Mouse (Mus musculus): Measurements from ENCODE around the gene Tgfb1i1.

Gene Tgfb1i1

GRCm38 (mm10) chr7:128244410-128245025 is 2.1 kb upstream of the Tgfb1i1 start:
- DNase-seq (ENCODE audit: low read depth) = no peak

GRCm38 (mm10) chr7:128245547-128245946 is 1.1 kb upstream of the Tgfb1i1 start:
- no peak for DNase-seq (ENCODE audit: low read depth)

- DNase-seq (ENCODE audit: low read depth) = peak; percentile 69
These were observed 831 bp downstream of the Tgfb1i1 start for GRCm38 (mm10) chr7:128247443-128247842.

GRCm38 (mm10) chr7:128248081-128249042 is 1.8 kb downstream of the Tgfb1i1 start:
- DNase-seq (ENCODE audit: low read depth) = no peak

GRCm38 (mm10) chr7:128249998-128250397 is 3.4 kb downstream of the Tgfb1i1 start:
- no peak for DNase-seq (ENCODE audit: low read depth)

- no peak for DNase-seq (ENCODE audit: low read depth)
These were observed 5.3 kb downstream of the Tgfb1i1 start for GRCm38 (mm10) chr7:128251946-128252345.

GRCm38 (mm10) chr7:128252609-128253008 is 6.0 kb downstream of the Tgfb1i1 start:
- DNase-seq (ENCODE audit: low read depth) = no peak

DNA sequence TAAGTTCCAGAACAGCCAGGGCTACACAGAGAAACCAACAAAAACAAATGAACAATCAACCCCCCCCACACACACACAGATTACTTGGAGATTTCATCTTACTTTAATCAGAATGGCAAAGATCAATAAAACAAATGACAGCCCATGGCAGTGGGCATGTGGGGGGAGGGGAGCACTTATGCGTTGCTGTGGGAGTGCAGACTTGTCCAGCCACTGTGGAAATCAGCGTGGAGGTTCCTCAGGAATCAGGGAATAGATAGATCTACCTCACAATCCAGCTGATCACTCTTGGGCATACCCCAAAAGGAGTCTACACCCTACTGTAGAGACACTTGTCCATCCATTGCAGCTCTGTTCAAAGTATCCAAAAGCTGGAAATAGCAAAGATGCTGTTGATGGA is 8.4 kb downstream of the Tgfb1i1 start:
- DNase-seq (ENCODE audit: low read depth) = no peak

DNA sequence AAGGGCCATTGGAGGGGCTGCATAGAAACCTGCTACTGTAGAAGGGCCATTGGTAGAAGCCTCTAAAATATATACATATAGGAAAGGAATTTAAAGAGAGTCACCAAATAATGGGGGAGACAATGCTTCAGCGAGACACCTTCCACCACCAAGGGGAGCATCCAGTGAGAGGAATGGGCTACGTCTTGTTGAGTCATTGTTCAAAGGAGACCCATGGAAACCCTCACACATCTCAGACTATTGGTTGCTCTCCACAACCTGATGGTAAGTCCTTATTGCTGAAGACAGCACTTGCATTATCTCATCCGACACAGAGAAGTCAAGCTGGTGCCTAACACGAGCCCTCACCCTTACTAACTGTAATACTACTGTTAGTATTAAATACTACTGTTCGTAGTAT is 9.1 kb downstream of the Tgfb1i1 start:
- DNase-seq (ENCODE audit: low read depth) = no peak

GRCm38 (mm10) chr7:128256783-128257334 is 10.2 kb downstream of the Tgfb1i1 start:
- peak; percentile 21 for DNase-seq (ENCODE audit: low read depth)

DNA sequence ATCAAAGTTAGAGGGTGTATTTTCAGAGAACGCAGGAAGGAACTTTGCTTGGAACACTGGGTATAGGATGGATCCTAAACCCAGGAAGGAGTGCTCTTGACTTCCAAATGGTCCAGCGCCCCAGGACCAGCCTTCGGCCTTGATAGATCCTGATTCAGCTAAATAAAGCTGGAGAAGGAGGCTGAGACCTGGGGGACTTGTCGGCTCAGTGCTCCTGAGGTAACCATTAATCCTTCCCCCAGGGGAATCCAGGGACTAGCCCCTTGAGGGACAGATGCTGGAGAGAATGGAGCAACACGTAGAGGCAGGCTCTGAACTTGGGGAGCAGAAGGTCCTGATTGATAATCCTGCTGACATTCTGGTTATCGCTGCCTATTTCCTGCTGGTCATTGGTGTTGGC is 18.8 kb downstream of the Tgfb1i1 start, which contains the start of gene Slc5a2:
Gene Slc5a2 (plus strand): TSS at position 247 of the 400 bp plus-strand sequence.
- DNase-seq (ENCODE audit: low read depth) = no peak

DNA sequence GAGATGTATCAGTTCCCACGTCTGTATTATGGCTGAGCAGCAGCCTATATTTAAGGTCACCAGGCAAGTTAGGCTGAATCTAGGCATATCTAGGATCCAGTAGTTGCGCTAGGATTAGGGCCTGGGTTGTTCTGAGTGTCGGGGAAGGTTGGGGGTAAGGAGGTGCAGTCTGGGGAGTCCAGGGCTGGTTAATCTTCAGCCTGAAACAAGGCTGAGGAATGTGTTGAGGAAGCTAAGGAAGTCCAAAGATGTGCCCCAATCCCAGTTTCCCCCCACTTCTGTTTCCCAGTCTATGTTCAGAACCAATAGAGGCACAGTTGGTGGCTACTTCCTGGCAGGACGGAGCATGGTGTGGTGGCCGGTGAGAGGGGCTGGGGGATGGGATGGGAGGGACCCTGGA is 19.4 kb downstream of the Tgfb1i1 start:
- no peak for DNase-seq (ENCODE audit: low read depth)

DNA sequence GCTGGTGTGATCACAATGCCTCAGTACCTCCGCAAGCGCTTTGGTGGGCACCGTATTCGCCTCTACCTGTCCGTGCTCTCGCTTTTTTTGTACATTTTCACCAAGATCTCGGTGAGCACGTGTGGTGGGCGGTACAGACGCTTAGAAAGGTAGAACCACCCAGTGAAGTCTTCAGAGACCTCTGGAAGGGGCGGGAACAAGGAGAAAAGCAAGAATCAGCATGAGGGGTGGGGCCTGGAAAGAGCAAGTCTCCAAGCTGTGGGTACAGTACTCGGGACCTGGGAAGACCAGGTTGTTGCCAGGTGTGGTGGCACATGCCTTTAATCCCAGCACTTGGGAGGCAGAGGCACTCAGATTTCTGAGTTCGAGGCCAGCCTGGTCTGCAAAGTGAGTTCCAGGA is 20.8 kb downstream of the Tgfb1i1 start:
- DNase-seq (ENCODE audit: low read depth) = no peak

- DNase-seq (ENCODE audit: low read depth) = no peak
These were observed 21.2 kb downstream of the Tgfb1i1 start for GRCm38 (mm10) chr7:128267813-128268212.

GRCm38 (mm10) chr7:128270431-128270850 is 23.8 kb downstream of the Tgfb1i1 start:
- no peak for DNase-seq (ENCODE audit: low read depth)

- DNase-seq (ENCODE audit: low read depth) = no peak
These were observed 24.9 kb downstream of the Tgfb1i1 start for GRCm38 (mm10) chr7:128271496-128271895.

- no peak for DNase-seq (ENCODE audit: low read depth)
These were observed 29.4 kb downstream of the Tgfb1i1 start for GRCm38 (mm10) chr7:128276051-128276450.

DNA sequence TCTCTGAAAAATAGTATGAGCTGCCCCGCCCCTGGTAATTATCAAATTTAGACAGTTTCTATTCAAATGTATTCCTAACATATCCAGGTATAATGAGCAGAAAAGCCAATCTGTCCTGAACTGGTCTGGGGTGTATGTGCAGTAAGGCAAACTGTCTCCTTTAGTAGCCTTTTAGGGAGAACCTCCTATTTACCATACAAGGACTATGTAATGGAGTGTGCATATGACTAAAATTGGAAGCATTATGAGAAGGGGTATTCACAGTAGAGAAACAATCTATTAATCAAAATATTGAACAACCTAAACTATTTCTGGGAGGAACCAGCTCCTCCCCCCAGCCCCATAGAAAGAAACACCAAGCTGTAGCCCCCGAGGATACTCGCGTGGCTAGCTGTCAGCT is 33.1 kb downstream of the Tgfb1i1 start:
- no peak for DNase-seq (ENCODE audit: low read depth)

DNA sequence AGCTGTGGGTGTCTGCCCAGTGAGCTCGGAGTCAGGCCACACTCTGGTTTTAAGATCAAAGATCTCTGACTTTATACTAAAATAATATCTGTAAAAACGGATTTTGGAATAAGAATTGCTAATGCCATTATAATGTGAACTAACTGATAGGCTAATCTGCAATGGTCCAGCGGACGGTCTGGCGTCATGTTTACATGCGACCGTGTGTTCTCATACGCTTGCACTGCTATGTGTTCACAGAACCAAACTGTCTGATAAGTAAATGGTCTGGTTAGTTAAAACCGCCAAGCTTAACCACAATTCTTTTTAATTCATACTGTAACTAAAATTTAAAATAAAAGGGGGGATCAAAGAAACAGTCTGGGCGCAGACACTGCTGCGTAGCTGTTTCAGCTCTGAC is 35.2 kb downstream of the Tgfb1i1 start:
- no peak for DNase-seq (ENCODE audit: low read depth)

DNA sequence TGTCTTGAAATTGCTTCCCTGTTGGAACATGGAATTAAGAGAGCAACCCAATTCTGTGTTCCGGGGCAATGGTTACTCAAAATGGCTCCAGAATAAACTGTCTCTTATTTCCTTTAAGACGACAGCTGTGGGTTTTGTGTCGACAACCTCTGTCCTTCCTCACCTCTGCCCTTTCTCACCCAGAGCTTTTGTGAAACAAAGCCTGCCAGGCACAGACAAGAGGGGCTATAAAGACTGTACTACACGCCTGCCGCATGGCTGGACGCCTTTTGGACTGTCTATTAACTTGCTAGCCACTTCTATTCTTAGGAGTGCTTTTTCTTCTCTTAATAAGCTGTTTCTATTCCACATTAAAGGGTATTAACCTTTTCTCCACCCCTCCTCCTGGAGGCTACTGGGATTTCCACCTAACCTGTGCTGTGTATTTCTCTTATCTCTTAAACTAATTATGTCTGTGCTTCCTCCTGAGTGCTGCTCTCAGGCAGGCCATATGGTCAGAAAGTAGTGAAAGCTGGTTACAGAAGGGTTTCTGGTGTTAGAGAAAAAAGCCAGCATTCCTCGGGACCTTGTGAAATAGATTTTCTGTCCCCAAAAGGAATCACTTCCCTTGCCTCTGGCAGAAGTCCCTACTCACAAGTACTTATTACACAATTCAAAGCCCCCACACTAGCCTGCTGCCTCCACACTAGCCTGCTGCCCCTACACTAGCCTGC is 36.1 kb downstream of the Tgfb1i1 start:
- DNase-seq (ENCODE audit: low read depth) = no peak

GRCm38 (mm10) chr7:128284047-128284446 is 37.4 kb downstream of the Tgfb1i1 start:
- no peak for DNase-seq (ENCODE audit: low read depth)

GRCm38 (mm10) chr7:128285060-128285459 is 38.4 kb downstream of the Tgfb1i1 start:
- DNase-seq (ENCODE audit: low read depth) = no peak
